Mouse (Mus musculus): Measurements from ENCODE around the gene Gnao1.
A peak's percentile ranks its signal among the peaks of the same experiment; 100 is the strongest.

Gene Gnao1

DNA sequence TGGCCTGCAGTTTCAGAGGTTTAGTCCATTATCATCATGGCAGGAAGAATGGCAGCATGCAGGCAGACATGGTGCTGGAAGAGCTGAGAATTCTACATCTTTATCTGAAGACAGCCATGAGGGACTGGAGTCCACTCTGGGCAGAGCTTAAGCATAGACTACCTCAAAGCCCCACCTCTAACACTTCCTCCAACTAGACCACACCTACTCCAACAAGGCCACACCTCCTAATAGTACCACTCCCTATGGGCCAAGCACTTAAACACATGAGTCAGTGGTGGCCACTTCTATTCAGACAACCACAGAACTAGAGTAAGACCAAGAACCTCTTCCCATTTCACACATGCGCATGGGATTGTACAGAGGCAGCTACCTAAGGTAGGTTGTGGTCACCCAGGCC, 136.6 kb downstream of the Gnao1 start:
- no peak for DNase-seq

DNA sequence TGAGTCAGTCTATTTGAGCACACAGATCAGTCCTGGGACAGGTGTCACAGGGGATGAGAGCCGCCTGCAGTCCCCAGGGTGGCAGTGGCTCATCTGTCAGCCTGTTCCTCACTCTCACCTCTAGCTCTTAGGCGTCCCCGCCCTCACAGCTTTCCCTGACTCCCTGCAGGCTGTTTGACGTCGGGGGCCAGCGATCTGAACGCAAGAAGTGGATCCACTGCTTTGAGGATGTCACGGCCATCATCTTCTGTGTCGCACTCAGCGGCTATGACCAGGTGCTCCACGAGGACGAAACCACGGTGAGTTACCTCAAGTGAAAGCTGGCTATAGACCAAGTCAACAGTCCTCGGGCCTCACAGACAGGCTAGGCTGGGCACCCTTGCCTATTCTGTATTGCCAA, 140.4 kb downstream of the Gnao1 start:
- DNase-seq, result peak; percentile 68

DNA sequence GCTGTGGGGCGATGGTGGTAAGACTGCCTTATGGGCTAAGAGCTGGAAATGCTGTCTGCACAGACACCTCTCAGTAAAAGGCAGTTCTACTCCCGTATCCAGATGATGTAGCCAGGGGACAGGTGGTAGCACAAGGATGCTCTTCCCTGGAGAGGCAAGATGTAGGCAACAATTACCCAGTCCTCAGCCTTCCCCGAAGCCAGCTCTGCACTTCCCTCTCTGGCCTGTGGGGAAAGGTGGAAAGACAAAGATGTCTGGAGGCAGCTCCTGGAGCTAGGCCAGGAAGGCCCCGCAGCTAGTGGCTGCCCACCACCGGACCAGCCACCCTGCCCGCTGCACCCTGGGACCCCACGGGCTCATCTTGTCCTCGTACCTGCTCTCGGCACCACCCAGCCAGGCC, 142.7 kb downstream of the Gnao1 start:
- no peak for DNase-seq

DNA sequence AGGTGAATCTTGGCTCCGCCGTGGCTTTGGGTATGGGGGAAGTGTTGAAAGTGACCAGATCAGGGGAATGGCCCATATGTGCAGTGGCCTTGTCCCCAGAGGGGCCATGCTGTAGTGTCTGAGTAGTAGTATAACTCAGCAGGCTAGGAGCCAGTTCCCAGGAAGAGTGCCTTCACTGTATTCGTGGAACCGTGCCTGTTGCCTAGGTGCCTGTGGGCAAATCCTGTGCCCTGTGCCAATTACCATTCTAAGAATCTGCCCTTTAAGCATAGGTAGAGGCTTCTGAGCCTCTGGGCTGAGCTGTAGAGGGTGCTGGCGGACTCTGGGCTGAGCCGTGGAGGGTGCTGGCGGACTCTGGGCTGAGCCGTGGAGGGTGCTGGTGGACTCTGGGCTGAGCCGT, 148.6 kb downstream of the Gnao1 start:
- DNase-seq, result peak; percentile 33

DNA sequence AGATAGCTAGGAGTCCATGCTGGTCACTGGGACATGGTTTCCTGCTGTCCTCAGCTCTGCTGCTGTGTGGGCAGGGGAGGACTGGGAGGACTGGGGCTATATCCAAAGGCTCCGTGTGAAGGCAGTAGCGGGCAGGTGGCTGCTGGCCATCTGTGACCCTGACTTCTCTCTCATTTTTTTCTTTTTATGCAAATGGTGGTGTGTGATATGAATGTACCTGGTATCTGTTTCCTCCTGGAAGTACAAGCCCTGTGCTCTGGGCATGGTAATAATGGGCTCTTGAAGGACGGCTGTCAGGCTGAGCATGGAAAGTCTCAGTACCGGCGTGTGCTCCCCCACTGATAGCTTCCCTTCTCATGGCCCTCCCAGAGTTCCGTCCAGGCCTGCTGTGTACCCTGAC, 151.1 kb downstream of the Gnao1 start:
- DNase-seq, result peak; percentile 38

DNA sequence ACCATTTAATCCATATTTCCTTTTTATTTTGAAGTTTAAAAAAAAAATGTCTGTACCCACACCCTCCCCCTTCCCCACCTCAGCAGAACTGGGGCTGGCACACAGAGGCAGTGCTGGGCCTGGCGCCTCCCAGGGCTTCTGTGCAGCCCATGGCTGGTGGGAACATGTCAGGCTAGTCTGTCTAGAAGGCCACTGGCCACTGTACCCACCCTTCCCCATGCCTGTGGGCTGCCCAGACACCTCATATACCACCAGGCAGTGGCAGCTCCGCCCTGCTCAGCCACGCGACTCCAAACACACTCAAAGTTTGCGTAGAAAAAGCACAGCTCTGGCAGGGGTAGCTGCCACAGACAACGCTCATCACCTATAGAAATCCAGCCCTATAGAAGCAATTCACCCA, 158.5 kb downstream of the Gnao1 start:
- no peak for DNase-seq

DNA sequence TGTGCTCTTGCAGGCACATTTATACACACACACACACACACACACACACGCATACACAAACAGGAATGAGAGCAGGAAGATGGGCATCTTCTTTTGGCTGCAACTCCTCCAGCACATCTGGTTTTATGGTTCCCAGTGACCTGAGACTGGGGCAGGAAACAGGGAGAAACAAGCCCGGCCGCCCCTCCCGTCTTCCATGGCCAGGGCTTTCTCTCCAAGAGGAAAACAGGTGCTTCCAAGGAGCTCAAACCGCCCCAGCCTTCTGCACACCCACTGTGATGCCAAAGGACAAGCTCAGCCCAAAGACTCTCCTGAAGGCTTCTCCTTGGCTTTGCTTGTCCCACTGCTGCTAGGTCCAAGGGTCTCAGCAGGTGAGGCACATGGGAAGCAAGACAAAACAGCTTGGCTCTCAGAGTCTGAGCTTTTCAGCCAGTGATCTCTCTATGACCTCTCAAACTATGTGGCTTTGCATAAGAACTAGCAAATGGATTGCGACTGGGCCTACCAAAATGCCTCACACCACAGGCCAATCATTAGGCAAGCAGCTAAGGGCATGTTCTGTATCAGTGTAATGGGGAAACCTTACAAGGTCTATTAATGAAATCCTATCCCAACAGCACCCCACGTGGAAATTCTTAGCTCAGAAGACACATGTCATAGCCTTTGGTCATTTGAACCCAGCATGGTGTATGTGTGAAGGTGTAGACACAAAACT, 160.0 kb downstream of the Gnao1 start:
- DNase-seq, result peak; percentile 26

DNA sequence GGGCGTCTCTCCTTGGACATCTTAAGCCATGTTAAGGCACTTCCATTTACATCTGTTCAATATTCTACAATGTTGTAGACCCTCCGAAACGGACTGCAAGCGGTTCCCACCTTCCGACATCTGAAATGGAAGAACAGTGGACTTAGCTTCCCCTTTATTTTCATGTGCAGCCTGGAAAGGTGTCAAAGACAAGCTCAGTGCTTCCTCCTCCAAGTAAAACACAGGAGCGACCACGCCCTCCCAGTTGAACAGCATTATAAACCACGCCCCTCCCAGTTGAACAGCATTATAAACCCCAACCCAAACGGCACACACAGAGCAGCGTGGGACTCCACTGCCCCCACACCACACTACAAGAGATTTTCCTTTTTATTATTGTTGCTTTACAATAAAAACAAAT, 161.7 kb downstream of the Gnao1 start:
- DNase-seq, result no peak

DNA sequence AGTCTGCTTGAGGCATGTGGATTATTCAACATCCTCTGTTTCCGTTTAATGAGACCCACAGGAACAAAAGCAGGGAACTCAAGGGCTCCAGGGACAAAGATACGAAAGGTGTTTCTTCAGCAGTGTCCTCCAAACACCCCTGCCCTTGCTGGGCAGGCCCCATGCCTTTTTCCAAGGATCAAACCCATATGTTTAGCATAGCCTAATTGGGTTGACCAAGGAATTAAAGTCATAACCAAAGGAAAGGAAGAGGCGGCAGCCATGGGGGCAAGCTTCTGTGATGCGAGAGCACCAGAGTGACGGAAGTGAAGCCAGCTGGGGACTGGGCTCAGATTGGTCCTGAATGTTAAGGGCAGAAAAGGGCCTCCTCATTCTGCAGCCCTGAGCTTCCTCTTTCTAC, 162.4 kb downstream of the Gnao1 start:
- no peak for DNase-seq

DNA sequence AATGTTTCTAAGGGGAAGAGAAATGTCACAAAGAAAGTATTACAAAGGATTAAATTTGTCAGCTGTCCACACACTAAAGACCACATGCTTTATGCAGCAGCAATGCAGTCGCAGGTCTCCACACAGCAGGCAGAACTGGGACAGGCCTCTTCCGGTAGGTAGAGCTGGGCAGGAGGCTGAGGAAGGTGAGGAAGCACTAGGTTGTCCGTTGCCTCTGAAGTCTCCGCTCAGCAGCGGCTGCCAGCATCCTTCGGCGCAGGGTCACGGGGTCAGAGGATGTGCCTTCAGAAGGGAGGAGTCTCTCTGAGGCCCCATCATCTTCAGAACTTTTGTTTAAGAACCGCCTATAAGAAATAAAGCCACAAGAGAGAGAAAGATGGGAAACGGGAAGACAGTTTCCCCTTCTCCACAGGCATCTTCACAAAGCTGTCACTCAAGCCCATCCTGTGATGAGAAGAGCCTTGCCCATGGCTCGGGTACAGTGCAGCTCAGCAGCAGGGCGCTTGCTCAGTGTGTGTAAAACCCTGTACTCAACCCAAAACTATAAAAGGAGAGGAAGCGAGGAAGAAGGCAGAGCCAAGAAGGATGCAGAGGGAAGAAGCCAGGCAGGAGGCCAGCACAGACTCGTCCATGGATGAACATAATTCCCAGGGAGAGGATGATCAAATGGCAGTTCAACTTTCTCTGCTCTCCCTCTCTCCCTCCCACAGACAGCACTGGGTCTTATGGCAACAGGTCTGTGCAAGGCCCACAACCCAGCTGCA, 163.4 kb downstream of the Gnao1 start:
- DNase-seq, result peak; percentile 39

DNA sequence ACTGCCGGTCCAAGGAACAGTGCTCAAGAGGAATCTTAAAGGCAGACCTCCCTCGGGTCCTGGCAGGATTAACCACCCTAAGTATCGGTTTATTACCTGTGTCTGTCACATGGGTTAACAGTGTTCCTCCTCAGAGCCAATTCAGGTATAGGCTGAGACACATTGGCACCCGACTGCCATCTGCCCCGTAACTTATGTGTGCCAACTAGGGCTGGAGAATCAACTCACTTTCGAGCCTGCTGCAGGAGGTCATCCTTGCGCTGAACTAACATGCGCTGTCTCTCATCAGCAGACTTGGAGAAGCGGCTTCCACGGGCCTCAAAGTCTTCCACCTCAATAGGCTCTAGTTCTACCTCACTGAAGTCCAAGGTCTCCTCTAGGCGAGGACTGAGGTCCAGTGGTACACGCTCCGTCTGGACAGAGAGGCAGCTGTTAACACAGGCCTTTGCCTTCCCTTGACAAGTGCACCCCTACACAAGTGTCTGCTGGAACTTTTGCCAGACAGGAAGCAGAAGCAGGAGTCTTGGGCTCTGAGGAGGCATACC, 164.1 kb downstream of the Gnao1 start:
- DNase-seq, result peak; percentile 50

DNA sequence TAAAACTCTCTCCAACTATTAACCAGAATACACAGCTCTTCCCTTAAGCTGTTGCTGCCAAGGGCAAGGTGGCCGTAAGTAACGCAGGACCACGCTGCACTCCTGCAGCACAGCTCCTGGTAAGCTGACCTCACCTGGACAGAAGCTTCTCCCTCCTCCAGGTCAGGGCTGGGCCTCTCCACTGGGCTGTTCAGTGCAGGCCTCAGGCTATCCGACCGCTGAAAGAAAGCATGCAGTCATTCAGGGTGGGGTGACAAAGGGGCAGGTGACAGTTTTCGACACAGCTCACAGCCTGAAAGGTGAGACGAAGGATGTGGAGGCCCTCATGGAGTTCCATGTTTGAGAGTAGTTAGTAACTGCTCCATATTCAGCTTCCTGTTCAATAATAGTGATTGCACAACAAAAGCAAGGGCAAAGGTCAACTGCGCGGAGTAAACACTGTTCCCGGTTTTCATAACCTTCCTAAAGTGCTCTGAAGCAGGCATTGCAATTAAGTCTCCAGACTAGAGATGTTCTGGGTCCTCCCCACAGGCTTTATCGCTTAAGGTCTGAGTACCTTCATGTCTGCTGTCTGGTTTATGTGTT, 164.9 kb downstream of the Gnao1 start:
- no peak for DNase-seq

DNA sequence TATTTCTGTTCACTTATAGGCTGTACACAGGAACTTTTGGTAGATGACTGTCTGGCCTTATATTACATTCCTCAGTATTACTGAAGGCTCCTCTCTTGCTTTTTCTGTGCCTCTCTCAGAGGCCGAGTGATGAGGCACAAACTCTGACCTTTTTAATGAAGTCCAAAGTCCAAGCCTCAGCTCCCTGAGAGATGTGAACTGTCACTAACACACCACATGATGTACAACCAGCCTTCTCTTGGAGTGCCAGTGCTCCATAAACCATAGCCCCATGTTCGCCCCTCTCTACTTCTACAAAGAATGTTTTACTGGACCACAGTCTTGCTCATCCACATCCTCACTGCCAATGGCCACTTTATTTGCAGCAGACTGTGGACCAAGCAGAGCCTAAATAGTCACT, 165.6 kb downstream of the Gnao1 start:
- DNase-seq, result no peak

DNA sequence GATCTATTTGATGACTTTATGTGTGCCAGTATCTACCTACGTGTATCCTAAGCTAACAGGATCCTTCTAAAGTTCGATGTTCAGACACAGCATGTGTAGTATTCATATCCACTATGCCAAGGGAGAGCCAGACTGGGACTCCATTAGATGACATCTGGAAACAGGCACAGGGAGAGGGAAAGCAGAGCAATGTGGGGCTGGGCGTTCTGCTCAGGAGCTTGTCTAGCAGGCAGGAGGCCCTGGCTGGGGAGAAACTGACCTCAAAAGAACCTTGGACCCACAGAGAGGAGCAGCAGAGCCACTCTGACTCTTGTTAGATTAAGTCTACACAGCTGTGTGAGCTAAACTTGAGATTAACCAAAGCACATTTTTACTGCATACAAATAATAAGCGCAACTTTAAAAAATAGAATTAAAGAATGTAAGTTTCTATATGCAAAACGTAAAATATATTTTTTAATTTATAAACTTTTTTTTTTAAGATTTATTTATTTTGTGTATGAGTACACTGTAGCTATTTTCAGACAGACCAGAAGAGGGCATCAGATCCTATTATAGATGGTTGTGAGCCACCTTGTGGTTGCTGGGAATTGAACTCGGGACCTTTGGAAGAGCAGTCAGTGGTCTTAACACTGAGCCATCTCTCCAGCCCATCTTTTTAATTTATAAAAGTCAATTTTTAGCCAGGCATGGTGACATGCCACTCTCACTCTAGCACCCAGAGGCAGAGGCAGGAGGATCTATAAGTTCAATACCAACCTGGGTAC, 166.9 kb downstream of the Gnao1 start:
- no peak for DNase-seq

DNA sequence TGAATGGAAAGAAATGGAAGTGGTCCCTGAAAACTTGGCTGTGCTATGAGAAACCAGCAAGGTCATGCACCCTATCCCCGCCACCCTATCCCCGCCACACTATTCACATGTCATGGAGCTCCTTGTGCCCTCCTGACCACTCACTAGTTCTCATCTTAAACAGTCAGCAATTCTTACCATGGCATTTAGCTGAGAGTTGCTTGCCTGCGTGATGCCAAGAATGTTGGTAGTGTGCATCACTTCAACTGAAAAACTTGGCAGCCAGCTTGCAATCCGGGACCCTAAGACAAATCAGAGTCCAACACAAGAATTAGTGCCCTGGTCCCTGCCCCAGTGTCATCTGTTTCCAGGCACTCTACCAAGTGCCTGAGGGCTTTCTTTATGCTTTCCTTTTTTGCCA, 170.4 kb downstream of the Gnao1 start:
- DNase-seq, result no peak

DNA sequence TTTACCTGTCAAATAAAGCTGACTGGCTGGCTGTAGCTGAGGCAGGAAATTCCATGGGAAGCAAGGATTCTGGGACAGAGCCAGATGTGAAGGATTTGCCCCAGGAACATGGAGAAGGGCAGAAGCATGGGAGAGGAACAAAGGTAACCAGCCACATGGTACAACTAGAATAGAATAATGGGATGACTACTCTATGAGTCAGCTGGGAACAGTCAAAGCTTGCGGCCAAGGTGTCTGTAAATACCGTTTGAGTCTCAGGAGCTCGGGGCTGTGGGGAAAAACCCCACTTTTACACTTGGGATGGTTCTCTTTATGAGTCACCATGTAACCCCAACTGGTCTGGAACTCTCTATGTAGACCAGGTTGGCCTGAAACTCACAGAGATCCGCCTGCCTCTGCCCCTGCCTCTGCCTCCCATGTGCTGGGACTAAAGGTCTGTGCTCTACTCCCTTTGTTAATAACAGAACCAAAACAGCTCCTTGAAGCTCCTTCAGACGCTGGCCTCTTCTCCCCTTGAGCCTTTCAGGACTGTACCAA, 172.0 kb downstream of the Gnao1 start:
- DNase-seq, result no peak

DNA sequence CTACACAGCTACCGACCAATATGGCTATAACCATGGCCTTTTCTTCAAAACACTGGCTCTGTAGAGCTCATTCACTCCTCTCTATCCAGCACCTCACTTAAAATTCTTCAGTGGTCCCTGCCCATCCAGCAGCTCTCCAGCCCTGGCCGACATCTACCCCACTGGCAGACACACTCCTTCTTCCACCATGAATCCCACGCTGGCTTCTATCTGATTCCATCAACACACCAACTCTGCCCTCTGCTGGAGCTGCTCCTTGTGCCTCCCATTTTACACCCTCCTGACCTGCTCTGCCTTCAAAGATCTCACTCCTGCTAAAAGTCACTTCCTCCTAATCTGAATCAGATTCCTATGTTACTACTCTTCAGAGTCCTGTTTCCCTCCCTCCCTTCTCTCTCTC, 174.1 kb downstream of the Gnao1 start:
- peak; percentile 36 for DNase-seq

DNA sequence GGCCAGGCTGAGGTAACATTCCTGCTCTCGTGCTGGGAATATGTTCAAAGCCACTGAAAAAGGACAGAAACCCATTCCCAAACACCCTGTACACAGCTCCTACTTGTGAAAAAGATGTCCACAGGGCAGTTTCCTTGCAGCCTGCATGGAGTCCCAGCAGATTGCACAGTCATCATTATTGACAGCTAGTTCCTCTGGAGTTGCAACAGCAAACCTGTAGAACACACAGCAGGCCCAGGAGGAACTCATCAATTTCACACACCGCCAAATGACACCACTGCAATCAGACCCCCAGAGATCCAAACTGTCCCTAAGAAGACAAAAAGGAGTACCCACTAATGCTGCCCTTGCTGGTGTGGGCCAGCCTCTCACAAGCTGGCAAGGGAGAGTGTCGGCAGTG, 175.0 kb downstream of the Gnao1 start:
- DNase-seq, result no peak

DNA sequence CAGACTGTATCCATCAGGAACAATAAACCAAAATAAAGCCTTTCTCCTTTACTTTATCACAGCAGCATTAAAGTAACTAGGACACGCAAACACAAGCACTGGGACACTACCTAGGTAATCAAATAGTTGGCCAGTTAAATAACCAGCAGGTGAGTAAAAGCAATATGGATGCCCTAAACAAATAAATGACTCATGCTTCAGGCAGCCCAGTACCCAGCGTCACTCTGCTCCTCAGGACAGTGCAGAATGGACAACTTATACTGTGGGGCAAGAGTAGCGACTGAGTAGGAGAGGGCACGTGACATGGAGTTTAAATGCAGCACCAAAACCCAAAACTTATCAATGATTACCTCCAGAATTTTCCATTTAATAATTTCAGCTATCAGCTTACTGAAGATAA, 180.0 kb downstream of the Gnao1 start:
- DNase-seq, result no peak

DNA sequence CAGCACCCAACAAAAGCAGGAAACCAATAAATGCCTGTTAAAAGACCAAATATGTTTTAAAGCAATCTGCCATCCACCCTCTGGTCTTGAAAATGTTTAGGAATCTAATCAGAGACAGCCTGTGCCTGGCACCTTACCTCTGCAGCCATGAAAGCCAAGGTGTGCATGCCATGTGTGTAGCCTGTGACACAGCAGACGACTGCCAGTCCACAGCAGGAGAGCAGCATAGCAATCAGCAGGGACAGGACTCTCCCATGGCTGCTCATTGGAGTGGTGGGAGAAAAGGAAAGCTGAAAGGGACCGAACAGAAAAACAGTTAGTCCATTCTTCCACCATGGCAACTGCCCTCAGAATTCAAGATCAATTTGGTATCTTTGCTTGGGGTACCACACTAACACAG, 189.2 kb downstream of the Gnao1 start:
- no peak for DNase-seq

DNA sequence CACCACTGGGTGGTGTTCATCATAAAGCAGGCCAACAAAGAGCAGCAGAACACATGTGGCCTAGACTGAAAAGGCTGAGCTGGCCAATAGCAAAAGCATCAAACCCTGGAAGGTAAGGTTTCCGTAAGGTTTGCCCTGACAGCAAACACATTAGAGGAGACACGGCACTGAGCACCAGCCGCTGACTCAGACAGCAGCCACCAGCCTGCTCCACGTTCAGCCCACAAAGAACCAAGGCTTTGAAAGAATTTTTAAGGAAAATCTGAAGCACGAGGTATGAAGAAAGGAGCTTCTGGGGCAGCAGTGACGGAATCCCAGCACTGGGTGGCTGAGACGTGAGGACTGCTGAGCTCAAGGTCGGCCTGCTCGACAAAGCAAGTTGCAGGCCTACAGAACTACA, 194.4 kb downstream of the Gnao1 start:
- DNase-seq, result no peak

DNA sequence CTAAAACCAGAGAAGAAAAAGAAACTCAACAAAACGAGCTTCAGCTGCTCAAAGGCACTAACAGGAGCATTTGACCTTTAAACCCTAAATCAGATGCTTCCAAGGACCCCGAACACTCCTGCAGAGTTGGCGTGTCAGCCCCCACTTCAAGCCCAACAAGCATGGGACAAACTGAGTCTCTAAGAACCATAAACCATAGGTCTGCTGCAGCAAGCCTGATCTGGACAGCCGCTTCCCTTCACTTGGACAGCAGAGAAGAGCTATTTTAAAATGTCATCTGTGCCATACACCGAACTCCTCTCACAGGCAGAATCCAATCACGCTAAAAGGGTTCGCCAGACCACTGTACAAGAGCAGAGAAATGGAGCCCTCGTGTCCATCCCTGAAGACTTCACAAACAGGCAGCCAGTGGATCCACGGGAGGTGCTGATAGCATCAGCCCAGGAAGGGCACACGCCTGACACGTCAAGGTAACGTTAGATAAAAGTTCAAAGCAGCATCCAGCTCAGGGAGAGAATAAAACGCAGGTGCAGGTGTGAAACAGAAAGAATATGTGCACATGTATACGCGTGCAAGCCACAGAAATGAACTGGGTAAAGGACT, 199.6 kb downstream of the Gnao1 start:
- DNase-seq, result no peak

All from cerebellum, adult 9-11 months (tissue).